In the genomic region with DNA sequence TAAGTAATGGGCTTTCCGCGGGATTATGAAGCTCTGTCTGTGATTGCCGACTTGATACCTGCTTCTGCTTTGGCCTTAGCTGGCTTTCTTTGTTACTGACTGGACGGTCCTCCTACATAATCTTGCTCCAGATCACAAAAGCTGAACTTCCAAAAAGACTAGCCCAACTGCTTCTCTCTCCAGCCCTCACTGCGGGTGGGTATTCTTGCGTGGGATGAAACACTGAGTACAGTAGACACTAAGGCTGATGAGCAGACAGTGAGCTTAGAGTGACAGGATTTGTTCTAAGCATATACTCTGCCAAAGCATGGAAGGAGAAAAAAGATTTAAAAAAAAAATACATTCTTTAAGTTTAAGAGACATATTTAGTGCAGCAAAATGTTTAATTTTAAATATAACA, we compare ENCODE assay signal across 25 mouse cellular contexts. TPM values are rescaled to one million over a fixed set of nuclear protein-coding genes. Genes with fewer than 3 reads are reported as not detected.
DNase-seq lines count a peak whose midpoint lies in the region; ATAC-seq and TF ChIP-seq lines count a peak whose summit lies in the region.
"Had no signal": no experiment of that assay in that cellular context is flagged by ENCODE, and none has a peak within 500 bp of the region (broad histone marks: within the 10 kb centered on the region; RNA-seq: fewer than 3 reads in every experiment).

No protein-coding gene starts in this region.

- no peak for TF ChIP-seq POLR2A in cortical plate, adult 2 months (IDR thresholded peaks at IDR 0.05; ENCODE audit: extremely low read depth, insufficient read depth, low read length)
- TF ChIP-seq POLR2A in heart, adult 2 months (IDR thresholded peaks at IDR 0.05; ENCODE audit: insufficient read depth, low read depth, low read length), result no peak

- peak; percentile 80 for DNase-seq in midbrain, embryonic 11.5 days (ENCODE audit: low spot score, missing footprints)
- peak; percentile 18 to 33 for DNase-seq in left cerebral cortex, adult 8-10 months (ENCODE audit: low spot score in 2 of 2)
- peak; percentile 14 for DNase-seq in right cerebral cortex, postnatal 14 days
- DNase-seq in testis, postnatal 14 days (ENCODE audit: low spot score), result no peak
- DNase-seq in heart, adult 2 months, result no peak
- DNase-seq in cerebellum, adult 11-12 months, result no peak
- DNase-seq: adrenal gland, postnatal 10 days; cerebellum, adult 8-10 months; gastrocnemius, postnatal 10 days; heart, adult 18-20 months; heart, postnatal 14 days; kidney, adult 11 months; kidney, postnatal 4 days; liver, embryonic 13.5 days; lung, embryonic 14.5 days; thymus, postnatal 25 days had no signal

- H3K36me3 ChIP-seq in midbrain, embryonic 11.5 days (ENCODE audit: control insufficient read depth, insufficient read depth, low read length), result no peaks in the 10 kb centered on the region
- H3K36me3 ChIP-seq in midbrain, embryonic 16.5 days (ENCODE audit: control insufficient read depth, insufficient read depth, low read length), result no peaks in the 10 kb centered on the region
- no peaks in the 10 kb centered on the region for H3K36me3 ChIP-seq in heart, adult 2 months (ENCODE audit: control insufficient read depth, insufficient read depth, low read length)
- H3K36me3 ChIP-seq: embryonic facial prominence, embryonic 12.5 days; forebrain, embryonic 12.5 days; heart, embryonic 13.5 days; hindbrain, embryonic 13.5 days; kidney, embryonic 15.5 days; liver, embryonic 13.5 days; neural tube, embryonic 15.5 days had no signal

- no peaks in the 10 kb centered on the region for H3K4me1 ChIP-seq in midbrain, embryonic 11.5 days (ENCODE audit: control insufficient read depth, insufficient read depth, low read length)
- H3K4me1 ChIP-seq in midbrain, embryonic 16.5 days (ENCODE audit: control insufficient read depth, insufficient read depth, low read length), result 0 out of 2 replicates have a peak, but pooled peaks cover 2% of the 10 kb centered on the region
- peaks cover 5% of the 10 kb centered on the region; the same call in 1 of the 2 replicates for H3K4me1 ChIP-seq in cortical plate, adult 2 months (ENCODE audit: control insufficient read depth, insufficient read depth, low read length)
- no peaks in the 10 kb centered on the region for H3K4me1 ChIP-seq in heart, adult 2 months (ENCODE audit: control insufficient read depth, insufficient read depth, low read length)
- H3K4me1 ChIP-seq: embryonic facial prominence, embryonic 12.5 days; forebrain, embryonic 12.5 days; heart, embryonic 13.5 days; hindbrain, embryonic 13.5 days; kidney, embryonic 15.5 days; liver, embryonic 13.5 days; megakaryocyte, embryonic 14.5 days; neural tube, embryonic 15.5 days had no signal

- no peak for TF ChIP-seq EP300 in heart, adult 2 months (IDR thresholded peaks at IDR 0.05; ENCODE audit: insufficient read depth, low read depth, low read length)

- intact Hi-C loops in heart, adult 2 months (cut with DNase I), result no loop called here

- H3K9ac ChIP-seq in midbrain, embryonic 11.5 days (ENCODE audit: low read length), result no peak overlapping the region
- H3K9ac ChIP-seq in midbrain, embryonic 16.5 days (ENCODE audit: low read depth, low read length), result no peak overlapping the region
- no peak overlapping the region for H3K9ac ChIP-seq in heart, adult 2 months (ENCODE audit: low read depth, low read length)
- H3K9ac ChIP-seq: embryonic facial prominence, embryonic 12.5 days; forebrain, embryonic 12.5 days; heart, embryonic 13.5 days; hindbrain, embryonic 13.5 days; kidney, embryonic 15.5 days; liver, embryonic 13.5 days; lung, embryonic 14.5 days; neural tube, embryonic 15.5 days had no signal

- no peaks in the 10 kb centered on the region for H3K27me3 ChIP-seq in midbrain, embryonic 11.5 days (ENCODE audit: control insufficient read depth, insufficient read depth, low read length)
- no peaks in the 10 kb centered on the region for H3K27me3 ChIP-seq in midbrain, embryonic 16.5 days (ENCODE audit: control insufficient read depth, insufficient read depth, low read depth, low read length)
- H3K27me3 ChIP-seq in heart, adult 2 months (ENCODE audit: control insufficient read depth, insufficient read depth, low read length), result no peaks in the 10 kb centered on the region
- H3K27me3 ChIP-seq: embryonic facial prominence, embryonic 12.5 days; forebrain, embryonic 12.5 days; heart, embryonic 13.5 days; hindbrain, embryonic 13.5 days; kidney, embryonic 15.5 days; liver, embryonic 13.5 days; megakaryocyte, embryonic 14.5 days; neural tube, embryonic 15.5 days had no signal

- no peaks in the 10 kb centered on the region for H3K79me2 ChIP-seq in heart, adult 2 months (replicated peaks; ENCODE audit: control insufficient read depth, insufficient read depth, low read length)

- WGBS in midbrain, embryonic 11.5 days, result 55% methylated on average over 6 of the region's 6 CpGs
- 39% methylated on average over 6 of the region's 6 CpGs for WGBS in midbrain, embryonic 16.5 days
- 93% methylated on average over 6 of the region's 6 CpGs for WGBS in heart, adult 2 months

- H3K9me3 ChIP-seq in midbrain, embryonic 11.5 days (ENCODE audit: control insufficient read depth, low read length), result no peaks in the 10 kb centered on the region
- no peaks in the 10 kb centered on the region for H3K9me3 ChIP-seq in midbrain, embryonic 16.5 days (replicated peaks; ENCODE audit: control insufficient read depth, low read length, poor library complexity, severe bottlenecking)
- H3K9me3 ChIP-seq: embryonic facial prominence, embryonic 12.5 days; forebrain, embryonic 12.5 days; heart, embryonic 13.5 days; hindbrain, embryonic 13.5 days; kidney, embryonic 15.5 days; liver, embryonic 13.5 days; megakaryocyte, embryonic 14.5 days; neural tube, embryonic 15.5 days had no signal

- no peak for ATAC-seq in midbrain, embryonic 11.5 days (ENCODE audit: low FRiP score)
- ATAC-seq in midbrain, embryonic 16.5 days, result no peak

- no peak overlapping the region for H3K4me2 ChIP-seq in midbrain, embryonic 11.5 days
- no peak overlapping the region for H3K4me2 ChIP-seq in midbrain, embryonic 16.5 days (ENCODE audit: low read length)
- H3K4me2 ChIP-seq: embryonic facial prominence, embryonic 12.5 days; forebrain, embryonic 12.5 days; heart, embryonic 13.5 days; hindbrain, embryonic 13.5 days; kidney, embryonic 15.5 days; liver, embryonic 13.5 days; lung, embryonic 14.5 days; neural tube, embryonic 15.5 days had no signal

- H3K4me3 ChIP-seq in midbrain, embryonic 11.5 days (ENCODE audit: low read depth, low read length), result no peak overlapping the region
- no peak overlapping the region for H3K4me3 ChIP-seq in midbrain, embryonic 16.5 days (ENCODE audit: low read depth, low read length)
- no peak overlapping the region for H3K4me3 ChIP-seq in cortical plate, adult 2 months (ENCODE audit: insufficient read depth, low read length)
- no peak overlapping the region for H3K4me3 ChIP-seq in heart, adult 2 months
- H3K4me3 ChIP-seq: embryonic facial prominence, embryonic 12.5 days; forebrain, embryonic 12.5 days; heart, embryonic 13.5 days; hindbrain, embryonic 13.5 days; kidney, embryonic 15.5 days; liver, embryonic 13.5 days; megakaryocyte, embryonic 14.5 days; neural tube, embryonic 15.5 days had no signal

- H3K27ac ChIP-seq in midbrain, embryonic 11.5 days (ENCODE audit: low read depth, low read length), result no peak overlapping the region
- no peak overlapping the region for H3K27ac ChIP-seq in midbrain, embryonic 16.5 days (ENCODE audit: low read length)
- H3K27ac ChIP-seq in cortical plate, adult 2 months (ENCODE audit: insufficient read depth, low read length), result peak overlapping the region; percentile 81; the same call in 1 of the 2 replicates
- H3K27ac ChIP-seq in heart, adult 2 months, result no peak overlapping the region
- H3K27ac ChIP-seq: embryonic facial prominence, embryonic 12.5 days; forebrain, embryonic 12.5 days; heart, embryonic 13.5 days; hindbrain, embryonic 13.5 days; kidney, embryonic 15.5 days; liver, embryonic 13.5 days; neural tube, embryonic 15.5 days had no signal

- no peak for TF ChIP-seq CTCF in cortical plate, adult 2 months (IDR thresholded peaks at IDR 0.05; ENCODE audit: extremely low read depth, insufficient read depth, low read length)
- no peak for TF ChIP-seq CTCF in heart, adult 2 months (IDR thresholded peaks at IDR 0.05)

RNA-seq across cellular contexts. Expression of gene Tmem17, which starts 12.5 kb away (rescaled TPM):
- 15.8 and 16.7 TPM in 2 replicates for polyA plus RNA-seq in midbrain, embryonic 11.5 days (2014; fragmentation: Nextera tagmentation; extraction: Ambion mirVana)
- polyA plus RNA-seq in midbrain, embryonic 16.5 days (2015; fragmentation: Nextera tagmentation; extraction: Ambion mirVana), result 23.9 and 24.7 TPM in 2 replicates
- polyA plus RNA-seq in cortical plate, adult 2 months (2012; rRNA removed), result 7.2 and 7.8 TPM in 2 replicates
- total RNA-seq in left cerebral cortex, adult 8-10 months (2022), result 1 to 10 TPM; 5.8 to 6.6 (median 6.2) TPM
- total RNA-seq in heart, adult 2 months (2021), result 1 to 10 TPM; 1.5 to 1.7 TPM
- polyA plus RNA-seq in heart, adult 2 months (2012; rRNA removed), result 2.6 and 3.9 TPM in 2 replicates

Comparison
In these comparisons a context has a peak if more than half of its experiments do, and no peak if none do; other contexts are left out.
1. DNase-seq: peak in midbrain, embryonic 11.5 days (single experiment), left cerebral cortex, adult 8-10 months (2 of 2) and right cerebral cortex, postnatal 14 days (single experiment); none in testis, postnatal 14 days (single experiment), heart, adult 2 months (0 of 2) and cerebellum, adult 11-12 months (single experiment).